Mouse (Mus musculus) embryonic facial prominence, embryonic 13.5 days (tissue): ENCODE results near the gene Mrpl11. TPM values are rescaled to one million over a fixed set of nuclear protein-coding genes. Genes with fewer than 3 reads are reported as not detected.
A peak's percentile ranks its signal among the peaks of the same experiment; 100 is the strongest.
"Not testable (repeated sequence)": the region's sequence is repeated elsewhere in the genome, so short reads cannot be mapped to it uniquely, and the experiment has no call there.

Source experiments
- ATAC-seq: fragments of 200-750 bp; cut with Nextera tagmentation; 2 replicates; pipeline ENCODE4 v1.8.0; 2017; ENCODE audit warnings: low read depth; ENCODE audit not compliant: insufficient number of reproducible peaks, insufficient read depth, low FRiP score, low TSS enrichment
- H3K27ac ChIP-seq: fragments of 300-500 bp; sonication (generic); 2 replicates; pipeline ENCODE4 v1.5.1; 2015; ENCODE audit warnings: moderate library complexity, mild to moderate bottlenecking, inconsistent platforms
- H3K27me3 ChIP-seq: fragments of 300-500 bp; sonication (generic); 2 replicates; pipeline ENCODE4 v1.6.1; 2015; ENCODE audit warnings: mild to moderate bottlenecking, inconsistent platforms
- H3K36me3 ChIP-seq: fragments of 300-500 bp; sonication (generic); 2 replicates; pipeline ENCODE4 v1.6.1; 2015; ENCODE audit warnings: mild to moderate bottlenecking, inconsistent platforms
- H3K4me1 ChIP-seq: fragments of 300-500 bp; sonication (generic); 2 replicates; pipeline ENCODE4 v1.6.1; 2015; ENCODE audit warnings: inconsistent platforms
- H3K4me2 ChIP-seq: fragments of 300-500 bp; sonication (generic); 2 replicates; pipeline ENCODE4 v1.6.1; 2015; ENCODE audit warnings: moderate library complexity, mild to moderate bottlenecking, inconsistent platforms
- H3K4me3 ChIP-seq: fragments of 300-500 bp; sonication (generic); 2 replicates; pipeline ENCODE4 v1.5.1; 2015; ENCODE audit warnings: mild to moderate bottlenecking, inconsistent platforms
- H3K9ac ChIP-seq: fragments of 300-500 bp; sonication (generic); 2 replicates; pipeline ENCODE4 v1.6.1; 2015; ENCODE audit warnings: mild to moderate bottlenecking, inconsistent platforms
- H3K9me3 ChIP-seq: fragments of 300-500 bp; sonication (generic); 2 replicates; pipeline ENCODE4 v1.6.1; 2016; ENCODE audit warnings: inconsistent platforms
- WGBS: fragments of 180-500 bp; shearing (Covaris S2); methylation state at CpG from one replicate; pipeline ENCODE4 v1.1.7; 2015; ENCODE audit warnings: mixed read lengths; 5-methylcytosine and 5-hydroxymethylcytosine counted together
- polyA plus RNA-seq: library from polyadenylated mRNA; unstranded; fragments of >200 nt; fragmentation: Nextera tagmentation; extraction: Ambion mirVana; gene quantifications from 2 replicates; pipeline ENCODE4 v1.2.1, GENCODE M21; 2015

The Mrpl11 gene
- polyA plus RNA-seq, 1 experiment from 2014 or later, result 117 TPM

DNA sequence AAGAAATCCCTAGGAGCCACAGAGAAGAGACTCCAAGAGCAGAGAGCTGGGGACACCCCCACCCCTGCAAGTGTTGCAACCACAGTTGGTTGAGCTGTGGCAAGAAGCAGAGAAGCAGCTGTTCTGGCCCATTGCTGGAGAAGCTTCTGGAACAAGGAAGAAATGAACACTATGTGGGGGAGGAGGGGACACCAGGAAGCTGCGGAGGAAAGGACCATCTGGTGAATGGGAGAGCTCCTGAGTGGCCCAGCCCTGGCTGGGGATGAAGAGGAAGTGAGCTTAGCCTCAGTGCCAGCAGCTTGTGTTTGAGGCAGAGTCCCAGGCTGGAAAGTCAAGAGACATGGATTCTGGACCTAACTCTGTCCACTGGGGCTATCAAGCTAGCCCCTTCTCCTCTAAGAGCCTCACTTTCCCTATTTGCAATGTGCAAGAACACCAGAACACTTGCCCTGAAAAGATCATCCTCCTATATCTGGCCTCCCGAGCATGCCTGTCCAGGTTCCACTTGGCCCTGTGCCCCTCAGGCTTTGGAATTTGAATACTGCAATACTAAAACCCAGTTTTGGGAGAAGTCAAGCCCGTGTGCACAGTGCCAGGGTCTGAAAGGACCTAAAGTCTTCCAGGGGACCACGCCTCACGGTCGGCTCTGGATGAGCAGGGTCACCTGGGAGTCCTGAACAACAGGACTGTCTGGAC lies 37.6 kb downstream of the Mrpl11 start:
- H3K4me2 ChIP-seq, result no peak overlapping the region
- ATAC-seq, result no peak
- H3K27ac ChIP-seq, result no peak overlapping the region
- no peaks in the 10 kb centered on the region for H3K9me3 ChIP-seq
- H3K4me3 ChIP-seq, result no peak overlapping the region
- H3K4me1 ChIP-seq, result peaks cover 14% of the 10 kb centered on the region
- H3K27me3 ChIP-seq, result peaks cover 30% of the 10 kb centered on the region
- no peaks in the 10 kb centered on the region for H3K36me3 ChIP-seq
- WGBS, result 71% methylated on average over 6 of the region's 6 CpGs
- no peak overlapping the region for H3K9ac ChIP-seq

DNA sequence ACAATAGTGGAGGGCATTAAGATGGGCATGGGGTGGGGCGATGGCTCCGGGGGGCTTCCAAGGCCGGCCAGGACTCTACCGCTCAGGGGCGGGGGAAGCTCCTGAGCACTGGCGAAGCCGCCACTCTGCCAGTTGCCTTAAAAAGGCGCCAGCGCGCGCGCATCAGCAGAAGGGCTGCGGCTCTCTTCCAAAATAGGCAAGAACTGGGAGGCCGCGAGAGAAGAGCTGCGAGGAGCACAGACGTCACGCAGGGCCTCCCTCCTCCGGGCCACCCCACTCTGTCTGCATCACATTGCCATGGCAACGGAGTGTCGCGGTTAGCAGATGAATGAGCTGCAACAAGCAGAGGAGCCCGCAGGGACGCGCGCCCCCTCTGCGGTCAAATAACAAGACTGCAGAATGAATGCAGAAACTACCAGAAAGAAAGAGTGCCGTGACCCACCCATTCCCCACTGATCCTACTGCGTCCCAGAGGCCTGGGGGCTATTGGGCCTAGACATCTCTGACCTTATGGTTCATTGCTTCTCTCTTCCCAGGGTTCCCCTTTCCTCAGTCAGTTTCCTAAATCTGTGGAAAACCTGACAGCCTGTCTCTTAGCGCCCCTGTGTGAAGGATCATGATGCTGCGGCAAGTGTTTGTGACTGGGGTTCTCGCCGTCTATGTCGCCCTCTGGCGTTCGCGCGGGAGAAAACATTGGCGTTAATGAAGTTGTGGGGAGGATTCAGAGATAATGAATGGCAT lies 39.9 kb downstream of the Mrpl11 start:
- 1% methylated on average over 39 of the region's 39 CpGs for WGBS
- peak overlapping the region; percentile 60 for H3K4me2 ChIP-seq
- peak overlapping the region; percentile 64 for H3K9ac ChIP-seq
- peaks cover 16% of the 10 kb centered on the region for H3K27me3 ChIP-seq
- H3K4me3 ChIP-seq, result peak overlapping the region; percentile 35
- no peaks in the 10 kb centered on the region for H3K9me3 ChIP-seq
- H3K4me1 ChIP-seq, result peaks cover 14% of the 10 kb centered on the region
- ATAC-seq, result peak; percentile 82
- H3K27ac ChIP-seq, result peak overlapping the region; percentile 66
- no peaks in the 10 kb centered on the region for H3K36me3 ChIP-seq

DNA sequence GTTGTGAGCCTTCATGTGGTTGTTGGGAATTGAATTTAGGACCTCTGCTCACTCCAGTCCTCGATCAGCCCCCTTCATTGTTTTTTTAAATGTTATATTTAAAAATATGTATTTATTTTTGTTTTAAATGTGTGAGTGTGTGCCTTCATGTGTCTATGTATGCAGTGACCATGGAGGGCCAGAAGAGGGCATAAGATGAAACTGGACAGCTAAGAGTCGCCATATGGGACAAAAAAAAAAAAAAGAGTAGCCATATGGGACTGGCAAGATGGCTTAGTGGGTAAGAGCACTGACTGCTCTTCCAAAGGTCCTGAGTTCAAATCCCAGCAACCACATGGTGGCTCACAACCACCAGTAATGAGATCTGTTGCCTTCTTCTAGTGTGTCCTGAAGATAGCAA lies 41.7 kb downstream of the Mrpl11 start:
- H3K4me1 ChIP-seq, result peaks cover 14% of the 10 kb centered on the region
- not testable (repeated sequence) for H3K27ac ChIP-seq, ATAC-seq, H3K9me3 ChIP-seq, H3K4me2 ChIP-seq, H3K9ac ChIP-seq, H3K36me3 ChIP-seq, H3K4me3 ChIP-seq
- peaks cover 13% of the 10 kb centered on the region for H3K27me3 ChIP-seq
- WGBS, result 61% methylated on average over 2 of the region's 2 CpGs

DNA sequence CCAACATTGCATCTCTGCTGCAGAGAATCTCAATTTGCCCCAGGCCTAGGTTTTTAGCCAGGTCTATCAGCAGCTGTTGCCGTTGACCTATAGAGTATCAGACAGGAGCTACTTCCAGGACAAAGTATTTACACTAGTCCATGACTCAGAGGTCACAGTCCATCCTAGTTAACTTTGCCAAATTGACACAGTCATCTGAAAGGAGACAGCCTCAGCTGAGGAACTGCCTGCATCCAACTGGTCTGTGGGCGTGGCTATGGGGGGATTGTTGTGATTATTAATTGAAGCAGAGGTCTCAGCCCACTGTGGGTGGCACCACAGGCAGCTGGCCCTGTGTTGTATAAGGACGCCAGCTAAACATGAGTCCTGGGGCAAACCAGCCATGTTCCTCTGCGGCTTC lies 43.0 kb downstream of the Mrpl11 start:
- Histone ChIP-seq H3K4me2 (no peak overlapping the region), H3K27ac (no peak overlapping the region), H3K4me1 (peaks cover 14% of the 10 kb centered on the region), H3K27me3 (peaks cover 4% of the 10 kb centered on the region; the same call in 1 of the 2 replicates), H3K36me3 (no peaks in the 10 kb centered on the region), H3K9ac (no peak overlapping the region), H3K4me3 (no peak overlapping the region), H3K9me3 (no peaks in the 10 kb centered on the region)
- 67% methylated on average over 4 of the region's 4 CpGs for WGBS
- no peak for ATAC-seq

DNA sequence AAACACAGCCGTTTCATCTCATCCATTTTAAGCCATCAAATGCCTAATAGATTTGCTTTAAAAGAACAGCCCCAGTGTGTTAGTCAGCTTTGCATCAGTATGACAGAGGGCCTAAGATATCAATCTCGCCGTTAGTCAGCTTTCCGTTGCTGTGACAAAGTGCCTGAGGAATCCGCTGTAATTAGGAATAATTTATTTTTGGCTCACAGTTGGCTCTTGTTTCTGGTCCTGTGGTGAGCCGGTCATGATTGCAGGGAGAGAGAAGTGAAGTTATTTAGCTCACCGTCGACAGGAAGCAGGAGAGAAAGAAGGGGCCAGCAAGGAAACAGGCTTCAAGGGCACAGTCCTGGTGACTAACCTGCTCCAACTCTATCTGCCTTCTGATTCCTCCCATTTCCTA lies 51.2 kb downstream of the Mrpl11 start:
- 69% methylated on average over 8 of the region's 8 CpGs for WGBS
- no peak overlapping the region for H3K4me3 ChIP-seq

DNA sequence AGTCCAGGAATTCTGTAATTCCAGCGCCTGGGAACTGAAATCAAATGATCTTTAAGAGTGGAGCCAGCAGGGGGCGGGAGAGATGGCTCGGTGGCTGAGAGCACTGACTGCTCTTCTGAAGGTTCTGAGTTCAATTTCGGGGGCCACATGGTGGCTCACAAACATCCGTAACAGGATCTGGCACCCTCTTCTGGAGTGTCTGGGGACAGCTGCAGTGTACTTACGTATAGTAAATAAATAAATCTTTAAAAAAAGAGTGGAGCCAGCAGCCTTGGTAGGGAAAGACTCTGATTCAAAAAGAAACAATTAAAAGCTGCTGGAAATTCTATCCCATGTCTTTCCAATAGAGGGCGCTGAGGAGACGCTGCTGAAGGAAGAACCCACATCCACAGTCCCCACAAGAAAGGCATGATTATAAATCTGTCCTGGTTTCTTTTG lies 53.0 kb downstream of the Mrpl11 start:
- Histone ChIP-seq H3K4me1 (peaks cover 10% of the 10 kb centered on the region), H3K4me3 (no peak overlapping the region), H3K27me3 (no peaks in the 10 kb centered on the region), H3K9me3 (no peaks in the 10 kb centered on the region), H3K9ac (no peak overlapping the region), H3K4me2 (no peak overlapping the region), H3K27ac (no peak overlapping the region), H3K36me3 (no peaks in the 10 kb centered on the region)
- no peak for ATAC-seq
- 13% methylated on average over 8 of the region's 8 CpGs for WGBS

More for the DNA sequence above, 51.2 kb downstream of the Mrpl11 start:
- H3K9me3 ChIP-seq, result no peaks in the 10 kb centered on the region
- peaks cover 10% of the 10 kb centered on the region for H3K4me1 ChIP-seq
- H3K27ac ChIP-seq, result no peak overlapping the region
- ATAC-seq, result no peak
- no peak overlapping the region for H3K9ac ChIP-seq
- H3K4me2 ChIP-seq, result no peak overlapping the region
- H3K27me3 ChIP-seq, result no peaks in the 10 kb centered on the region
- no peaks in the 10 kb centered on the region for H3K36me3 ChIP-seq

DNA sequence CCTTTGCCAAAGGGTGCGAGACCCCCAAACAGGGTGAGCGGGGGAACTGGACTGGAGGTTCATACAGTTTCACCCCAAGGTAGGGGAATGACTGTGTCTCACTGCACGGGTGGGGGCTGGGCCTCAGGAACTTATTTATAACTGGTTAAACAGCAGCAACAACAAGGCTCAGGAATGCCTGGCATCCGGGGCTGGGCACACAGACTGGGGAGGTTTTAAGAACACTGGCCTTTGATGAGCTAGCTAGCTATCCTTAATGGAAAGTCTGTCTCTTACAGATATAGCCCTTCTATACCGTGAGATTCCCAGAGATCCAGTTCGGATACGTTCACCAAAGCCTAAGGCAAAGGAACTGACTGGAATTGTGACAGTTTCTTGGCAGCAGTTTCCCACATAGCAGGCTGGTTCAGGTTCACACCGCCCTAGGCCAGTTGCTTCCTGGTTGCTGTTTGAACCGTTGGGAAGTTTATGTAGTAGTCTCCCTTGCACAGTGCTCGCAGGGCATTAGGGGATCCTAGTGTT lies 54.3 kb downstream of the Mrpl11 start:
- Histone ChIP-seq H3K9ac (peak overlapping the region; percentile 36; the same call in 1 of the 2 replicates), H3K27ac (peak overlapping the region; percentile 76), H3K4me2 (peak overlapping the region; percentile 45), H3K9me3 (no peaks in the 10 kb centered on the region), H3K4me3 (no peak overlapping the region), H3K36me3 (no peaks in the 10 kb centered on the region), H3K4me1 (peaks cover 10% of the 10 kb centered on the region), H3K27me3 (no peaks in the 10 kb centered on the region)
- ATAC-seq, result no peak
- WGBS, result 30% methylated on average over 10 of the region's 10 CpGs

Other genes with a start within 250 kb of the Mrpl11 start
- gene Rbm4b, start 205.7 kb upstream of the Mrpl11 start, polyA plus RNA-seq, result 107 and 114 TPM in 2 replicates
- gene Rbm4, start 168.2 kb upstream of the Mrpl11 start, polyA plus RNA-seq, result 82.5 and 98.2 TPM in 2 replicates
- gene Gm21992, start 150.5 kb upstream of the Mrpl11 start, polyA plus RNA-seq, result 42.5 and 51.4 TPM in 2 replicates
- 84.7 and 87.6 TPM in 2 replicates for gene Rbm14, start 150.5 kb upstream of the Mrpl11 start, polyA plus RNA-seq
- 60.9 and 64.3 TPM in 2 replicates for gene Ccs, start 122.8 kb upstream of the Mrpl11 start, polyA plus RNA-seq
- gene Ccdc87, start 122.8 kb upstream of the Mrpl11 start, polyA plus RNA-seq, result 0.06 and 0.26 TPM in 2 replicates
- 40.4 and 45.8 TPM in 2 replicates for gene Ctsf, start 107.0 kb upstream of the Mrpl11 start, polyA plus RNA-seq
- 5.1 and 6.3 TPM in 2 replicates for gene Actn3, start 84.2 kb upstream of the Mrpl11 start, polyA plus RNA-seq
- 10.4 and 11.1 TPM in 2 replicates for gene Zdhhc24, start 83.5 kb upstream of the Mrpl11 start, polyA plus RNA-seq
- 4.1 and 5.6 TPM in 2 replicates for gene Bbs1, start 55.5 kb upstream of the Mrpl11 start, polyA plus RNA-seq
- gene Dpp3, start 33.9 kb upstream of the Mrpl11 start, polyA plus RNA-seq, result 110 and 121 TPM in 2 replicates
- 4.2 and 6.1 TPM in 2 replicates for gene Peli3, start 19.0 kb upstream of the Mrpl11 start, polyA plus RNA-seq
- not detected in 2 replicates for gene Npas4, start 28.2 kb downstream of the Mrpl11 start, polyA plus RNA-seq
- gene Slc29a2, start 61.7 kb downstream of the Mrpl11 start, polyA plus RNA-seq, result 4.3 and 5.8 TPM in 2 replicates
- 47.1 and 49.5 TPM in 2 replicates for gene B4gat1, start 76.7 kb downstream of the Mrpl11 start, polyA plus RNA-seq
- 2.3 and 3.5 TPM in 2 replicates for gene AC124502.3, start 76.7 kb downstream of the Mrpl11 start, polyA plus RNA-seq
- 40.6 and 42.9 TPM in 2 replicates for gene Brms1, start 79.2 kb downstream of the Mrpl11 start, polyA plus RNA-seq
- gene Rin1, start 88.3 kb downstream of the Mrpl11 start, polyA plus RNA-seq, result 0.99 and 1.5 TPM in 2 replicates
- gene Cd248, start 105.9 kb downstream of the Mrpl11 start, polyA plus RNA-seq, result 89.1 and 90.6 TPM in 2 replicates
- gene Tmem151a, start 123.4 kb downstream of the Mrpl11 start, polyA plus RNA-seq, result 2.6 and 4.6 TPM in 2 replicates
- gene Yif1a, start 126.4 kb downstream of the Mrpl11 start, polyA plus RNA-seq, result 72.4 and 87.2 TPM in 2 replicates
- gene Cnih2, start 136.4 kb downstream of the Mrpl11 start, polyA plus RNA-seq, result 50.6 and 60.1 TPM in 2 replicates
- gene Rab1b, start 144.9 kb downstream of the Mrpl11 start, polyA plus RNA-seq, result 234 and 262 TPM in 2 replicates
- 20.7 and 30.4 TPM in 2 replicates for gene Klc2, start 156.4 kb downstream of the Mrpl11 start, polyA plus RNA-seq